Mouse (Mus musculus): Measurements from ENCODE around the gene Clstn1. TPM values are rescaled to one million over a fixed set of nuclear protein-coding genes. Genes with fewer than 3 reads are reported as not detected.
A peak's percentile ranks its signal among the peaks of the same experiment; 100 is the strongest.

Gene Clstn1
- polyA plus RNA-seq, 1 experiment: 60.5 TPM

DNA sequence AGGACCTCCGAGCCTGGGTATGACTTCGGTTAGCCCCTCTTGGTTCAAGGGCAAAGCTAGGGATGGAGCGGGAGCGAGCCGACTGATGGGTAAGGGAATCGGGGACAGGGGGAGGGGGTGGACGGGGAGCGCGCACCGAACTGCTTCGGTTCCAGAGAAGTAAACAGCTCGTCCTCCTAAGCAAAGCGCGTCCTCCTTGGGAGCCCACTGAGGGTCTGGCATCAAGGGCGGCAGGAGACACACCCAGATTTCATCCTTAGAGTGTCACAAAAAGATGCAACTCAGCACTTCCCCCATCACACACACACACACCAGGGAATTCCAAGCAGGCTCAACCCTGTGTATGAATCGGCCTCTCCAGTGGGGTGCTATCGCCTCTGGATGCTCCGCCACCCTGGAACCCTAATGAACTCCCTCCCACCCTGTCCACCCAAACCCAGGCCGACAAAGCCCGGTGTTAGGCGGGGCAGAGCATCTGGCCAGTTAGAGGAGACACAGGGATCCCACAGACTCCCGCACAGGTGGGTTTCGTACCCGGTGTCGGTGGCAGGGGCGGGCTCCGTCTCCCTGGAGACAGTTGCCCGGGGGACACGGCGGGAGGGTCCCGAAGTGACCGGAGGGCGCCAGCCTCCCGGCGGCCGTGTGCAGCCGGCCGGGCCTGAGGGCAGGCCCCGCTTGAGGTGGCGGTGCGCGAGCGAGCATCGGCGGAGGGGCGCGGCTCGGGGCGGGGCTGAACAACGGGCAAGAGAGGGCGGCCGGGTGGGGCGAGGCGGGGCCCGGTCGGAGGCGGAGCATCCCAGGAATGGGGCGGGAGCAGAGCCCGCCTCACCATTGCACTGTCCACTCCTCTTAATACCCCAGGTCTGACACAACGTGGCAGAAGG, 89.4 kb downstream of the Clstn1 start:
- H3K36me3 ChIP-seq (ENCODE audit: control insufficient read depth, insufficient read depth, low read length, poor library complexity, severe bottlenecking): no peaks in the 10 kb centered on the region
- H3K4me1 ChIP-seq (ENCODE audit: control insufficient read depth, insufficient read depth, low read length): peaks cover 2% of the 10 kb centered on the region
- no peaks in the 10 kb centered on the region for H3K27me3 ChIP-seq (ENCODE audit: control insufficient read depth, insufficient read depth, low read length, poor library complexity, severe bottlenecking)
- peak overlapping the region; percentile 21; the same call in 1 of the 2 replicates for H3K9ac ChIP-seq (ENCODE audit: low read depth, poor library complexity, severe bottlenecking)
- no peaks in the 10 kb centered on the region for H3K9me3 ChIP-seq (replicated peaks; ENCODE audit: control insufficient read depth, insufficient read depth, low read length, poor library complexity, severe bottlenecking)
- no peak overlapping the region for H3K27ac ChIP-seq (ENCODE audit: insufficient read depth, low read length)
- peak overlapping the region; percentile 72 for H3K4me3 ChIP-seq (ENCODE audit: low read depth, low read length)
- TF ChIP-seq EP300 (IDR thresholded peaks at IDR 0.05; ENCODE audit: insufficient read depth, low read depth, low read length) (no peak), CTCF (IDR thresholded peaks at IDR 0.05; ENCODE audit: low read depth, low read length) (no peak), POLR2A (IDR thresholded peaks at IDR 0.05; ENCODE audit: insufficient read depth, low read length) (no peak)

- Histone ChIP-seq H3K4me1 (ENCODE audit: control insufficient read depth, insufficient read depth, low read length) (no peaks in the 10 kb centered on the region), H3K27me3 (ENCODE audit: control insufficient read depth, insufficient read depth, low read length, poor library complexity, severe bottlenecking) (no peaks in the 10 kb centered on the region), H3K36me3 (ENCODE audit: control insufficient read depth, insufficient read depth, low read length, poor library complexity, severe bottlenecking) (no peaks in the 10 kb centered on the region), H3K9ac (ENCODE audit: low read depth, poor library complexity, severe bottlenecking) (no peak overlapping the region), H3K27ac (ENCODE audit: insufficient read depth, low read length) (no peak overlapping the region), H3K9me3 (replicated peaks; ENCODE audit: control insufficient read depth, insufficient read depth, low read length, poor library complexity, severe bottlenecking) (no peaks in the 10 kb centered on the region), H3K4me3 (ENCODE audit: low read depth, low read length) (no peak overlapping the region)
- TF ChIP-seq CTCF (IDR thresholded peaks at IDR 0.05; ENCODE audit: low read depth, low read length) (no peak), POLR2A (IDR thresholded peaks at IDR 0.05; ENCODE audit: insufficient read depth, low read length) (no peak), EP300 (IDR thresholded peaks at IDR 0.05; ENCODE audit: insufficient read depth, low read depth, low read length) (no peak)
Measured at GRCm38 (mm10) chr4:149678006-149678405, 91.7 kb downstream of the Clstn1 start.

DNA sequence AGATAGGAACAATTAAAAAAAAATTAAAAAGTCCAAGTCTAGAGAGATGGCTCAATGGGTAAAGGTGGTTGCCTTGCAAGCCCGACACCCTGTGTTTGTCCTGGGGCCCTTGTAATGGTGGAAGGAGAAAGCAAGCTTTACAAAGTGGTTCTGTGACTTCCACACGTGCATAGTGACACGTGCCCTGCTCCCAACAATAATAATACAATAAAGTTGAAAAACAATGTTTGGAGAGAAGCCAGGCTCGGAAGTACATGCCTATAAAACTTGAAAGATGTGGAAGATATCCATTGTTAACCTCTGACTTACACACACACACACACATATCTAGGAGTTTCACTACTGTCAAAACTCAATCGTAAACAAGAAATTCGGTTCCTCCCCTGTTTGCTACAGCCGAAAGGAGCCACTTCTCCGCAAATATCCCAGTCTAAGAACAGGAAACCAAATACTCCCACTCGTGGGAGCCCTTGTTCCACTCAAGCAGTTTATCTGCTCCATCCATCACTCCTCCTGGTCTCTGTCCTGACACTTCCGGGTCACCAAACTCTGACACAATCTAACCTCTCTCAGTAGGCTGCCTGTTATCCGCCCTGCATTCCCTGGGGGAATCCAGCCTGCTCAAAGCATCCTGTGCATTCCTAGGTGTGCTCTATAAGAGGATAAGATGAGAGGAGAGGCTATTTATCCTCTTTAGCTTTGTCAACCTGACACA, 92.9 kb downstream of the Clstn1 start:
- no peaks in the 10 kb centered on the region for H3K36me3 ChIP-seq (ENCODE audit: control insufficient read depth, insufficient read depth, low read length, poor library complexity, severe bottlenecking)
- H3K27me3 ChIP-seq (ENCODE audit: control insufficient read depth, insufficient read depth, low read length, poor library complexity, severe bottlenecking): no peaks in the 10 kb centered on the region
- no peaks in the 10 kb centered on the region for H3K9me3 ChIP-seq (replicated peaks; ENCODE audit: control insufficient read depth, insufficient read depth, low read length, poor library complexity, severe bottlenecking)
- H3K9ac ChIP-seq (ENCODE audit: low read depth, poor library complexity, severe bottlenecking): no peak overlapping the region
- no peak overlapping the region for H3K4me3 ChIP-seq (ENCODE audit: low read depth, low read length)
- peak overlapping the region; percentile 25; the same call in 1 of the 2 replicates for H3K27ac ChIP-seq (ENCODE audit: insufficient read depth, low read length)
- TF ChIP-seq CTCF (IDR thresholded peaks at IDR 0.05; ENCODE audit: low read depth, low read length) (no peak), EP300 (IDR thresholded peaks at IDR 0.05; ENCODE audit: insufficient read depth, low read depth, low read length) (no peak), POLR2A (IDR thresholded peaks at IDR 0.05; ENCODE audit: insufficient read depth, low read length) (no peak)
- no peaks in the 10 kb centered on the region for H3K4me1 ChIP-seq (ENCODE audit: control insufficient read depth, insufficient read depth, low read length)

GRCm38 (mm10) chr4:149683875-149684274, 97.6 kb downstream of the Clstn1 start:
- peaks cover 5% of the 10 kb centered on the region for H3K4me1 ChIP-seq (ENCODE audit: control insufficient read depth, insufficient read depth, low read length)

DNA sequence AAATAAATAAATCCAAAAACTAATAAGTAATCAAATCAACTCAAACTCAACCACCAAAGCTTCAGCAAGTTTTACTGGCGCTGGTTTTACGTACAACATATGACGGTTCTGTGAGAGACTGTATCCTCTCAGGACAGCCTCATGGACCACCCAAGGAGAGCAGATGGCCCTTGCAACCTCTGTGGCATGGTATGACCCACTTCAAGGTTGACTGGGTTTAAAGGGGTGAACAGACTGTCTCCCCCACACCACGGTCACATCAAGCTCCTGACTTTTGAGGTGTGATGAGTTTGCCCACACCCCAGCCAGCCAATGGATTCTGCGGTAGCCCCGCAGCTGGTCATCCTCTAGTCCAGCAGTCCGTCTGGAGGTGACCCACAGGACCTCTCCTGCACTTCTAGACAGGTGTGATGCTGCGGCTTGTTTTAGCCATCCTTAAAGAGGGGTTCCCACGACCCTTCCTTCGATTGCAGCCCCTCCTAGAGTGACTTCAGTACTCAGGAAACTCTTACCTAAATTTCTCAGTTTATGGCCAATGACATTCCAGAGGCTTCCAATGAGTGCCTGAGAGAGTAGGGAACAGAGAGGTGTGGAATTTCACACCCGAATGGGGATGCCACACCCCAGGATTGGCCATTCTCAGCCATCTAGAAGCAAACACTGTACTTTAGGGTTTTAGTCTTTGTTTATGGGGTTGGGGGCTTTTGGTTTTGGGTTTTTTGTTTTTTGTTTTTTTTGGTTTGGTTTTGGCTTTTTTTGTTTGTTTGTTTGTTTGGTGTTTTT, 98.8 kb downstream of the Clstn1 start:
- Histone ChIP-seq H3K4me1 (ENCODE audit: control insufficient read depth, insufficient read depth, low read length) (peaks cover 5% of the 10 kb centered on the region), H3K9me3 (replicated peaks; ENCODE audit: control insufficient read depth, insufficient read depth, low read length, poor library complexity, severe bottlenecking) (no peaks in the 10 kb centered on the region), H3K9ac (ENCODE audit: low read depth, poor library complexity, severe bottlenecking) (no peak overlapping the region), H3K4me3 (ENCODE audit: low read depth, low read length) (no peak overlapping the region), H3K27me3 (ENCODE audit: control insufficient read depth, insufficient read depth, low read length, poor library complexity, severe bottlenecking) (no peaks in the 10 kb centered on the region), H3K36me3 (ENCODE audit: control insufficient read depth, insufficient read depth, low read length, poor library complexity, severe bottlenecking) (no peaks in the 10 kb centered on the region), H3K27ac (ENCODE audit: insufficient read depth, low read length) (no peak overlapping the region)
- TF ChIP-seq POLR2A (IDR thresholded peaks at IDR 0.05; ENCODE audit: insufficient read depth, low read length) (no peak), EP300 (IDR thresholded peaks at IDR 0.05; ENCODE audit: insufficient read depth, low read depth, low read length) (no peak), CTCF (IDR thresholded peaks at IDR 0.05; ENCODE audit: low read depth, low read length) (no peak)

More at GRCm38 (mm10) chr4:149683875-149684274, 97.6 kb downstream of the Clstn1 start:
- no peaks in the 10 kb centered on the region for H3K27me3 ChIP-seq (ENCODE audit: control insufficient read depth, insufficient read depth, low read length, poor library complexity, severe bottlenecking)
- TF ChIP-seq CTCF (IDR thresholded peaks at IDR 0.05; ENCODE audit: low read depth, low read length) (no peak), EP300 (IDR thresholded peaks at IDR 0.05; ENCODE audit: insufficient read depth, low read depth, low read length) (peak; percentile 90)
- H3K27ac ChIP-seq (ENCODE audit: insufficient read depth, low read length): peak overlapping the region; percentile 63
- no peaks in the 10 kb centered on the region for H3K36me3 ChIP-seq (ENCODE audit: control insufficient read depth, insufficient read depth, low read length, poor library complexity, severe bottlenecking)
- H3K9me3 ChIP-seq (replicated peaks; ENCODE audit: control insufficient read depth, insufficient read depth, low read length, poor library complexity, severe bottlenecking): no peaks in the 10 kb centered on the region
- no peak overlapping the region for H3K4me3 ChIP-seq (ENCODE audit: low read depth, low read length)
- no peak overlapping the region for H3K9ac ChIP-seq (ENCODE audit: low read depth, poor library complexity, severe bottlenecking)

Data from ES-Bruce4 (cell line).